Mouse (Mus musculus) c-Kit-positive CD71-negative TER-119-negative erythroid progenitor cells, embryonic 14.5 days (primary cell): Measurements from ENCODE around the gene Mettl27.
"Not testable (repeated sequence)": the region's sequence is repeated elsewhere in the genome, so short reads cannot be mapped to it uniquely, and the experiment has no call there.

ENCODE experiments used
- DNase-seq: peaks from one replicate; pipeline ENCODE4 v3.0.0-alpha.2; 2013; ENCODE audit warnings: low read depth

Mettl27 gene

DNA sequence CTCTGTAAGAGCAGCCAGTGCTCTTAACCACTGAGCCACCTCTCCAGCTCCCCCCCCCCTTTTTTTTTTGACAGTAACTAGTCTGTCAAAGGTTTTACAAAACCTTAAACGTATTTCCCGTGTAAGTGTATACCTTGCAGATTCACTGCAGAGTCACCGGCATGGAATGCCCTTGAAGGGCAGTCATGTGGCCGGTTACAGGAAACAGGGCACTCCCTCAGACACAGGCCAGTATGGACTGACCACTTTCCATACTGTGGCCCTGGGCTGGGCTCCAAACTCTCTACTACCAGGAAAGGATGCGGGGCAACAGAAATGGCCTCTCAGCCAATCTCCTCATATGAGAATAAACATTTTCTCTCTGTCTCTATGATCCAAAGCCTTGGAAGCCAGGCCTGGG is 23.3 kb downstream of the Mettl27 start:
- no peak for DNase-seq

DNA sequence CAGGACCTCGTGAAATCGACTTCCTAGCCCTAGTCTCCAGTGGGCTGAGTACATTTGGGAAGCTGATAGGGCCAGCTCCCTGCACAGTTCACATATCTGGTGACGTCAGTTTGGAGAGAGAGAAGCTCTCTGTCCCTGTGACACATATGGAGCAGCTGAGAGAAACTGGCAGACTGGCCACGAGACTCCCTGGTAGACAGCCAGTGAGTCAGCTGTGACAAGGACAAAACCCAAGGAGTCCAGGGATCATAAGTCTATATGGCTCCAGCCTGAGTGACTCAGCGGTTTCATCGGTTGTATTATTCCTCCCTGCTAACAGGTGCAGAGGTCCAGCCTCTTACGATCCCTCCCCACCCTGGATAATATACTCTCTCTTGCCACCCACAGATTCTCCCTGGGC is 26.9 kb downstream of the Mettl27 start:
- no peak for DNase-seq

DNA sequence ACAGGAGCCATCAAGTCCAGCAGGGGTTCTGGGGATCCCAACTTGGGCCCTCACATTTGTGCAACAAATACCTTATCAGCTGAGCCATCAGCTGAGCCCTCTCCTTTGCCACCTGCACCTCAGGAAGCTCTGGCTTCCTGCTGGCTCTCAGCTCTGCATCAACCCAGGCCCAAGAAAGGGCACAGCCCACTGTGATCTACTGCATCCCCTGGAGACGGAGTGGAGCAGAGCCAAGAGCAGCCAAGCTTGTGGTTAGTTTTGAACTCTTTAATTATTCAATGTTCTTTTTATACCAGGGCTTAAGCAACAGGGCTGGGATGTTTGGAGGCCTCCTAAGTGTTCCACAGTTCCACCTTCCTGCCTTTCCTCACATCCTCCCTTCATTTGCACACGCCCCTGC is 28.3 kb downstream of the Mettl27 start:
- DNase-seq, result no peak

DNA sequence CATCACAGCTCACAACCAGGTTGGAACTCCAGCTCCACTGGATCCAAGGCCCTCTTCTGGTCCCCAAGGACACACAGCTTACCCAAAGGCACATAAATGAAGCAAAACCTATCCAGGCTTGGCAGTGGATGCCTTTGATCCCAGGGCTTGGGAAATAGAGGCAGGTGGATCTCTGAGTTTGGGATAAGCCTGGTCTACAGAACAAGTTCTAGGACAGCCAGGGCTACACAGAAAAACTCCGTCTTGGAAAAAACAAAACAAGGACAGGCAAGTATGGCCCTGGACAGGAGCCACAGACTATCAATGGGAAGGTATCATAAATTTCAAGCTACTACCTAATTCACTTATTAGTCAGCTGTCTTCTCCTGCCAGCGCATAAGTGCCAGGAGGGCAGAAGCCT is 29.4 kb downstream of the Mettl27 start:
- no peak for DNase-seq

DNA sequence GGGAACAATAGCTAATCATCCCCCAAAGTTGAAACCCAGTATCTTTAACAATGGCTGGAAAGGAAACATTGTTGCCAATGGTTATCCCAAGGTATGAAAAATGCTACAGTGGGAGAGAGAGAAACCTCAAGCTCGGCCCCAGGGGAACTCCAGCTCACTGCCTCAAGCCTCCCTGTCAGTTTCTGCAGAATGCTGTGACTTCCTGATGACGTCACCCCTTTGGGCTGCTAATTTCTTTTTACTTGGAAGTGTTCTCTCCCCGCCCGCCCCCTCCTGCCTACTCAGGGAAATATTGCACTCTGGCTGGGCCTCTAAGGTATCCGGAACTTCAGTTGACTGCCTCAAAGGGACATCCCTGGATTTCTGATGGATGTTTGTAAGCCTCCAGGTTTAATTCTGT is 31.4 kb downstream of the Mettl27 start:
- DNase-seq, result no peak

DNA sequence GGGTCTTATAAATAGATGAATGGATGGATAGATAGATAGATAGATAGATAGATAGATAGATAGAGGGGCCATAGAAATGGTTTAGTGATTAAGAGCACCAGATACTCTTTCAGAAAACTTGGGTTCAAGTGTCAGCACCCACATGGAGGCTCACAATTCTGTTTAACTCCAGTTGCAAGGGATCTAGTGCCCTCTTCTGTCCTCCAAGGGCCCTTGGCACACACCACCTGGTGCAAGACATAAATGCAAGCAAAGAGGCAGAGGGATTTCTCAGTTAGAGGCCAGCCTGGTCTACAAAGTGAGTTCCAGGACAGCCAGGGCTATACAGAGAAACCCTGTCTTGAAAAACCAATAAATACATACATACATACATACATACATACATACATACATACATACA is 32.5 kb downstream of the Mettl27 start:
- not testable (repeated sequence) for DNase-seq

DNA sequence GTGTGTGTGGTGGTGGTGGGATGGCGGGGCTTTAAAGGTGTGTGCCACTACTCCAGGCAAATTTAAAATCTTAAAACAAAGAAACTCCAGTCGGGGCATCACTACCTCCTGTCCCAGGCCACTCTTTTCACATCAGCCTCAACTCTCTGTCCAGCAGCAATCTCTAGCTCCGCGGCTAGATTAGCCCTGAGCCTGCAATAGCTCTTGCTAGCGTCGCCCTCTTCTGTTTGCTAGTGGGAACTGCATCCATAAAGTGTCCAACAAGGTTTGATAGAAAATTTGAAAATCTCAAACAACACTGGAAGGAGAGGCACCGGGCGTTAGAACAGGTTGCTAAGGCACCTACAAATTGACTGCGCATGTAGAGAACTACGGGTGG is 33.3 kb downstream of the Mettl27 start:
- no peak for DNase-seq

DNA sequence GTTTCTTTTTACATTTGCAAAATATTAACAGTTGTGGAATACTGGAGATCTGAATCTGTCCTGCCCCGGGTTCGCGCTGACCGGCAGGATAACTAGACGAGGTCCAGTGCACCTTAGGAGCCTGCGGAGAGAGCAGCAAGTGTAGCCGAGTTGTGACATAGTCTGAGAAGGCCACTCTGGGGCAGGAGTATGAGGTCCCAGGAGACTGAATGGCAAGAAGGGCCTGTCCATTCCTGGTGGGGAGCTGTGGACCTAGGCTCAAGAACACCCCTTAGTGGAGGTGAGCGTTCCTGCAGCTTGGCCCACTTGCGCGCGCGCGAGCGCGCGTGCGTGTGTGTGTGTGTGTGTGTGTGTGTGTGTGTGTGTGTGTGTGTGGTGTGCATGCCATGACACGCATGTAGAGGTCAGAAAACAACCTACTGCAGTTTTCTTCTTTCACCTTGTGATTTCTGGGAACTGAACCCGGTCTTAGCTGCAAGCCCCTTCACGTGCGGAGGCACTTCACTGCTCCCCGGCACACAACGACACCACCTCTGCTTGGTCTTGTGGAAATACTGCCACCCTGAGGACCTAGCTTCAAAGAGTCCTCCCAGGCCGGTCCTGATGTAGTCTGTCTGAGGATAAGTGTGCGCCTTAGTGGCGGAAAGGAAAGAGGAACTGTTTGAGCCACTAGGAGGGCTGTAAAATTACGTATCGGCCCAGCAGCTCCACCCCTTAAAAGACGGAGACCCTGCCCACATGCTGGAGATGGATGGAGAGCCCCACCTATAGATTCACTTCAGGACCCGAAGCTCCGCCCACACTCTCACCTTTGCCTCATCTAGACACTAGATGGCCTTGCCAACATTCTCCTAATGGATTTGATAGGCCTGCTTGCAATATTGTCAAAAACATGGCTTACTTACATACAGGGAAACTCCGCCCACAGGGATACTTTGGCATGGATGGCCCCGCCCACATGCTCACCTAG is 34.0 kb downstream of the Mettl27 start:
- no peak for DNase-seq

DNA sequence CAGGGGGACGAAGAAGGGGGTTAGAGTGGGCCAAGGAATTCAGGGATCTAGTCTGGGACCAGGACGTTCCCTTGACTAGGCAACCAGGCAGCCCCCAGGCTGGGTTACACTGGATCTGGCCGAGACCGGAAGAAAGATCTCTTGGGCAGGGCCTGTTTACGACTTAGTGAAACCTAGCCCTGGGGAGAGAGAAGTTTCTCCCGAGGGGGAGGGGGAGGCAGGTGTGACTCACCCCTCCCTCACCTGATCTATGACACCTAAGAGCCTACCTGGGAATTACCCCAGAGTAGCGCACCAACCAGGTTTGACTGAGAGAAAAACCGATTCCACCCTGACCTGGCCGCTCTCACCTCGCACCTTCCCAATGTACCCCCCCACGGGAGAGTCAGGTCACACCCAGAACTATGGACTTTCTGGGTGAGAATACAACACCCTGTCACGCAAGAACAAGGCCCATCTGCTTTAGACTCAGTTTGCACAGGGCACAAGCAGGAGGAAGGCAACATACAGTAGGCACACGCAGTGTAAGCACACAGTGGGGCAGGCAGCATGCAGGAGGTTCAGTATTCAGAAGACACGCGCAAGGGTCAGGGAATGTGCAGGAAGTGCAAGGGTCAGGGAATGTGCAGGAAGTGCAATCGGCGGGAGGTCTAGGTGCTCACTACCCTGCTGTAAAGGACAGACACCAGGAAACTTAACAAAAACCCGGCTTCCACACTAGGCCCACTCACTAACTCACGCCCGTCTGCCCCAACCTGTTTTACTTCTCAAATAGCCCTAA is 35.2 kb downstream of the Mettl27 start:
- DNase-seq, result no peak

DNA sequence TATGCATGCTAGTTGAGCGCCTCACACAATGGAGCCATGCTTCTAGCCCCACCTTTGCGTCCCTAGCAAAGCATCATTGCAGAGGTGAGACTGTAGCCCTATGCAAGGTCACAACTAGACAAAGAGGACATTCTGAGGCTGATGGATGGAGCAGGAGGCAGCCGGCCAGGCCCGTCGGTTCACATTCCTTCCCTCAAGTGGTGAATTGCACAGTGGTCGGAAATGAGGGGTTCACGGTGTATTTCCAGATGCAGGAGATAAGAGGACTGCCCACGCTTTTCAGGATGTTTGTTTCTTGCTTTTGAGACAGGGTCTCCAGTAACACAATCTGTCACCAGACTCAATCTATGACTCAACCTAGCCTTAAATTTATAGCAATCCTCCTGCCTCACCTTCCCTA is 38.5 kb downstream of the Mettl27 start:
- no peak for DNase-seq

DNA sequence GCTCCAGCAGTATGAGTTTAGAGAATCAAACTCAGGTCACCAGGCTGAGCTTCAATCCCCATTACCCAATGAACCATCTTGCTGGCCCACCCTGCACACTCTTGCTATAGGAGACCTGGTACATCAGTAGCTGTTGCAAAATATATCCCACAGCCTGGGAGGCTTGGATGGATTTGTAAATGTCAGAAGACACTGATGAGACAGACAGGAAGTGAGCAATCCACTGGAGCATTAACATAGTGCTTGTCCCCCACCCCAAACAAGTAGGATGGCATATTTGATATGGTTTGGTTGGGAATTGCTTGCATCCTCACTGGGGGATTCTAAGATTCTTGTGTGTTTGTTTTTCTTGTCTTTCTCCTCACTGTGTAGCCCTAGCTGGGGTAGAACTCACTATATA is 40.9 kb downstream of the Mettl27 start:
- no peak for DNase-seq

DNA sequence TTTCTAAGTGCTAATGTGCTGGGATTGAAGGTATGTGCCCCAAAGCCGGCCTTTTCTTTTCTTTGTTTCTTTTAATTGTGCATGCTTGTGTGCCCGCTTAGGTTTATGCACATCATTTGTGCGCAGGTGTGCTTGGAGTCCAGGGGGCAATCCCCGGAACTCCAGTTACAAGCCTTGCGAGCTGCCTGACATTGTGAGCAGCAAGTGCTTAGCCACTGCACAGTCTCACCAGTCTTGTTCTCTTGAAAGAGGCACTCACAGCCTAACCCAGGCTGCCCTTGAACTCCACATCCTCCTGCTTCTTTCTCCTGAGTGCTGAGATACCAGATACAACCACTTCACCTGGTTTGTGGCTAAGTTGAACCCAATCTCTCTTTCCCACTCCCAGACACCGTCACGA is 41.4 kb downstream of the Mettl27 start:
- no peak for DNase-seq

DNA sequence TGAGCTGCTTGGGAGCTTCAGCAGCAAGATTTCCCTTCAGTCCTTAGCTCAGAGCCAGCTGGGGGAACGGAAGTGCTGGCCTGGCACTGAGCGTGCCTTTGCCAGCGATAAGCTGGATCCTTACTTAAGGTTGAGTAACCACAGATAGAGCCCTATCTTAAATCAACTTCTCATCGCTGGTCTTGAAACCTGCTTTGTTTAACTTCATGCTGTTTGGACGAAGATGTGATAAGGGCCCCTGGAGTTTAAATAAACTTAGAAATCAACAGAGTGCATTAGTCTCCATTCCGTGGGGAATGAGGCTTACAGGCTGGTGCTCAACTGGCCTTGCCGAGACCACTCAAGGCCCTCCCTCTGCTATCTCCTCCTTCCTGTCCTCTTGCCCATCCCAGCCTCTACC is 42.1 kb downstream of the Mettl27 start:
- DNase-seq, result no peak

DNA sequence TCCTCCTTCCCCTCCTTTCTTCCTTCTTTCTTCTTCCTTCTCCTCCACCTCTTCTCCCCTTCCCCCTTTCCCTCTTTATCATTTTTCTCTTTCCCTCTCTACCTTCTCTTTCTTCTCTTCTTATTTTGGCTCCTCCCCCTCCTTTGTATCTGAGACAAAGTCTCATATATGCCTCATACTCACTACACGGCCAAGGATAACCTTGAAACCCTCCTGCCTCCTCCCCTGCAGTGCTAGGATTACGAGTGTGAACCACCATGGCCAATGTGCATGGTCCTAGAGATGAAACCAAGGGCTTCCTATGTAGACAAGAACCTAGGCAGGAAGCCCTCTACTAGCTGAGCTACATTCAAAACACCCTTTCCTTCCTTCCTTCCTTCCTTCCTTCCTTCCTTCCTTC is 42.8 kb downstream of the Mettl27 start:
- no peak for DNase-seq

DNA sequence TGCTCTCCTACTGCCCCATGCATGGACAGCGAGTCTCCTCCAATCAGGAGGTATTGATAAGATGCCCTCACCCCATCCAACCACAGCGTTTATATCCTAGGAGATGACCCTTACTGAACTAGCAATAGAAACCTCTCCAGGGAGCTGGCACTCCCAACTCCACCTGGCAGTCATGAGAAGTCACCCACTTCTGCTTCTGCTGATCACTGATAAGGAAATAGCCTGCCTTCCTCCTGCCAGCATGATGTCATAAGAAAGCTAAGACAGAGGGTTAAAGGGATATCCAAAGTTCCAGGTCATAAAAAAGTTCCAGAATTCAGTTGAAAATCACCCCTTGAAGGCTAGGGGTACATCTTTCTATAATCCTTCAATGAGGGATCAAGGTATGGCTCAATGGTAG is 44.0 kb downstream of the Mettl27 start:
- DNase-seq, result no peak

DNA sequence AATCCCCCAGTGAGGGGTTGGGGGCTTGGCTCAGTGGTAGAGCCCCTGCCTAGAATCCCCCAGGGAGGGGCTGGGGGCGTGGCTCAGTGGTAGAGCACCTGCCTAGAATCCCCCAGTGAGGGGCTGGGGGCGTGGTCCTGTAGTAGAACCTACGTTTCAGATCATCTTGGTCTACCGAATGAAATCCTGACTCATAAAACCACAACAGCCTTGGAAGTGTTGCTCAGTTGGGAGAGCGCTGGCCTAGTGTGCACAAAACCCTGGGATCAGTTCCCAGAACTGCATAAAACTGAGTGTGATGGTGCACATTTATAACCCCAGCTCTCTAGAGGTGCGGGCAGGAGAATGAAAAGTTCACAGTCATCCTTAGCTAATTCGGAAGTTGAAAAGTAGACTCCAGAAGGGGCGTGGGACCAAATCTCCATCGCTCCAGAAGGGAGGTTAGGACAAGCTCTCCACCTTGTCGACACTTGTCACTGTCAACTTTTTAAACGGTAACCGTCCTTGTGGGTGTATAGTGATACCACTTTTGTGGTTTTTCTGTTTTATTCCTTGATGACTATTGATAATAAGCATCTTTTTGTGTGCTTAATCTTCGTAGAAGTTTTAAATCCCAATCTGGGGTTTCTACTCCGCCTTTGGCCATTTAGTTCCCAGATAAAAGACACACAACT is 44.5 kb downstream of the Mettl27 start:
- DNase-seq, result no peak

DNA sequence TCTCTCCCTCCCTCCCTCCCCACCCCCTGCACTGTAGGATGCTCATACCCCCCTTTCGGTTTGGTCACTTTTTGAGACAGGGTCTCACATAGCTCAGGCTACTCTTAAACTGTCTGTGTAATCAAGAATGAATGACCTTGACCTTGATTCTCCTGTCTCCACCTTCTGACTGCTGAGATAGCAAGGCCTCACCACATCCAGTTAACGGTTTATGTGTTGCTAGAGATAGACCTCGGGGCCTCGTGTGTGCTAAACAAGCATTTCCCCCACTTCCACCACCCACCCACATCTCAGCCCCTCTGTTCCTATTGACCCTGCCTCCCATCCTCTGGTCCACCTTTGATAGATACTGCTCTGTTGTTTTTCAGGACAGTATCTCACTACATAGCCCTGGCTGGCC is 45.7 kb downstream of the Mettl27 start:
- DNase-seq, result no peak

DNA sequence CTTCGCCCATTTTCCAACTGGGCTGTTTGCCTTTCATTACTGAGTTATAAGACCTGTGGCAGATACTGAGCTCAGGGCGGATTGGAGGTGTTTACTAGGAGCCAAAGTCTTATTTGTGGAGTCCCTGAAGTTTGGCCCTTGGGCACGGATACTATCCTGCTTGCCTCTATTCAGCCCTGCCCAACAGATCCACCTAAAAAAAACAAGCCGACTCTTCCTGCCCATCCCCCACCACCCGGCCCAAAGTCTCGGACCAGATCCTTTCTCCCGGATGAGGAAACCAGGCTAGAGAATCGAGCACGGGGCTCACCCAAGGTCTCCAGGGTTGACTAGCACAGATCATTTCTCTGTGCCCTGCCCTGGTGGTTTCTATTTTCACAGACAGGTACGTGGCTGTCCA is 49.0 kb downstream of the Mettl27 start:
- no peak for DNase-seq

DNA sequence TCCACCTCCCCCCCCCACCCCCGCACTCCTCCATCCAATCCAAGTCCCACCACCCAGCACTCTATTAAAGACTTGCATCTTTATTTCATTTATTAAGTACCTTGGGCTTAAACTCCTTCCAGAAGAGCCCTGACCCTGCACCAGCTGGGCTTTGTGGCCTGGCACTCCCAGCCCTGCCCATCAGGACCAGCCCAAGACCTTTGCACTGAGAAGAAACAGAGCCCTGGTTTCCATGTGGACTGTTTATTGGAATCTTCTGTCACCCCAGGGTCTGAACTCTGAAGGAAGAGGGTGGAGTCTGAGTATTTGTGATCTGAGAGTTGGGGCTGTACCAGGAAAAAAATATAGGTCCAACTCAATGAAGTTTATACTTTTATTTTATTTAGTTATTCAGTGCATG is 50.9 kb downstream of the Mettl27 start:
- no peak for DNase-seq

DNA sequence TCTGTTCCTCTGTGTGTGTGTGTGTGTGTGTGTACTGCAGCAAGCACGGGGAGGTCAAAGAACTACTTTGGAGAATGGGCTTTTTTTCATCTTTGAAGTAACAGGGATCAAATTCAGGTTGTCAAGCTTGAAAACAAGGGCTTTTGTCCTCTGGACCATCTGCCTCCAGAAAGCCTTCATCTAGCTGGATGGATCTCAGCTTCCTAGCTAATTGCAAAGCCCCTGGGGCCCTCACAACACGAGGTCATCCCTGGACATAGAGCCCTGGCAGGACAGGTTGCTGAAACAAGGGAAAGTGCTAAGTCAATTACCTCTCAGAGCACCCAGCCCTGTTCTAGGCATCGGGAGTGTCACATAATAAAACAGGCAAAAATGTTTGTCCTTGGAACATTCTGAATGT is 51.6 kb downstream of the Mettl27 start:
- DNase-seq, result no peak

DNA sequence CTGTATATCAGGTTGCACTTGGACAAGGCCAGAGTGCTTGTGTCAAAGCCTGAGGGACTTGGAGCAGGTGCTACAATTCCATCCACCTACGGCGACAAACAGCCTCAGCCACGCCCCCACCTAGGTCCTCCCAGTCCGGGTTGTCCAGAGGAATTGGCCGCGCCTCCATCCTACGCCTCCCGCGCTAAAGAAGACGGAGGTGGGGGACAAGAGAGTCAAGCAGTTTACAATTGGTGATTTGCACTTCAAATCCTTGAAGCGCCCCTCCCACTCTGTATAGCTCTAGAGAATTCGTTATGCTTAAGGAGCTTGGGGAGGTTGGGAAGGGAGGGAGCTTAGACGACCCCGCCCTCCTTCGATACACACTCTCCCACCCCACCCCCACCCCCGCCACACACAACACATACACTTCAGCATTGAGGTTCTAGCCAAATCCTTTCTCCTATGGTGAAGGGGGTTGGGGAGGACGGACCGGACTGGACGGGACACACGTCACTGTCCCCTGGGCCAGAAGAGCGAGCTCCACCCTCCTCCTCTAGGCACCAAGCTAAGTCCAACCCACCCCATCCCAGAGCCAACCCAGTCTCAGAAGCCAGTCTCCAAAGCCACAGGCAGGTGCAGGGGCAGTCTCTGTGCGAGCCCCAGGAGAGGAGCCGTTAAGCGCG is 53.6 kb downstream of the Mettl27 start, which contains the start of gene Cldn3:
Gene Cldn3 (plus strand): TSS at position 582 of the 665 bp plus-strand sequence.
- DNase-seq, result no peak
